Mouse (Mus musculus) testis, adult 2 months (tissue): ENCODE data around the gene Siae. TPM values are rescaled to one million over a fixed set of nuclear protein-coding genes. Genes with fewer than 3 reads are reported as not detected.

Experiments
- H3K27ac ChIP-seq: fragments of 200-500 bp; 2 replicates; pipeline ENCODE4 v1.5.1; 2012; ENCODE audit warnings: low read depth, low read length; ENCODE audit not compliant: control insufficient read depth, insufficient read depth
- H3K27me3 ChIP-seq: fragments of 200-500 bp; 2 replicates; pipeline ENCODE4 v1.6.1; 2012; ENCODE audit warnings: mild to moderate bottlenecking, low read length, moderate library complexity; ENCODE audit not compliant: control insufficient read depth, insufficient read depth
- H3K36me3 ChIP-seq: fragments of 200-500 bp; 2 replicates; pipeline ENCODE4 v1.6.1; 2012; ENCODE audit warnings: mild to moderate bottlenecking, low read length; ENCODE audit not compliant: control insufficient read depth, insufficient read depth
- H3K4me1 ChIP-seq: fragments of 200-500 bp; 2 replicates; pipeline ENCODE4 v1.6.1; 2012; ENCODE audit warnings: low read length; ENCODE audit not compliant: control insufficient read depth, insufficient read depth
- H3K4me3 ChIP-seq: fragments of 200-500 bp; 2 replicates; pipeline ENCODE4 v1.5.1; 2012; ENCODE audit warnings: low read depth, mild to moderate bottlenecking, low read length, moderate library complexity, mixed read lengths; ENCODE audit not compliant: control insufficient read depth
- CTCF ChIP-seq: fragments of 200-500 bp; IDR thresholded peaks from 2 replicates; pipeline ENCODE4 v1.5.1; 2012; ENCODE audit warnings: low read depth, mild to moderate bottlenecking, inconsistent platforms, low read length, moderate library complexity; ENCODE audit not compliant: control insufficient read depth, insufficient read depth, insufficient replicate concordance
- POLR2A ChIP-seq: fragments of 200-500 bp; IDR thresholded peaks from 2 replicates; pipeline ENCODE4 v1.6.1; 2012; ENCODE audit warnings: low read depth, mild to moderate bottlenecking, inconsistent platforms, low read length, moderate library complexity; ENCODE audit not compliant: control insufficient read depth
- polyA plus RNA-seq: library from polyadenylated mRNA; depleted of rRNA; stranded (reverse); fragments of >200 nt; gene quantifications from 2 replicates; pipeline ENCODE4 v1.2.3, GENCODE M21; 2012

Siae gene
- polyA plus RNA-seq, 1 experiment: 11.9 TPM

DNA sequence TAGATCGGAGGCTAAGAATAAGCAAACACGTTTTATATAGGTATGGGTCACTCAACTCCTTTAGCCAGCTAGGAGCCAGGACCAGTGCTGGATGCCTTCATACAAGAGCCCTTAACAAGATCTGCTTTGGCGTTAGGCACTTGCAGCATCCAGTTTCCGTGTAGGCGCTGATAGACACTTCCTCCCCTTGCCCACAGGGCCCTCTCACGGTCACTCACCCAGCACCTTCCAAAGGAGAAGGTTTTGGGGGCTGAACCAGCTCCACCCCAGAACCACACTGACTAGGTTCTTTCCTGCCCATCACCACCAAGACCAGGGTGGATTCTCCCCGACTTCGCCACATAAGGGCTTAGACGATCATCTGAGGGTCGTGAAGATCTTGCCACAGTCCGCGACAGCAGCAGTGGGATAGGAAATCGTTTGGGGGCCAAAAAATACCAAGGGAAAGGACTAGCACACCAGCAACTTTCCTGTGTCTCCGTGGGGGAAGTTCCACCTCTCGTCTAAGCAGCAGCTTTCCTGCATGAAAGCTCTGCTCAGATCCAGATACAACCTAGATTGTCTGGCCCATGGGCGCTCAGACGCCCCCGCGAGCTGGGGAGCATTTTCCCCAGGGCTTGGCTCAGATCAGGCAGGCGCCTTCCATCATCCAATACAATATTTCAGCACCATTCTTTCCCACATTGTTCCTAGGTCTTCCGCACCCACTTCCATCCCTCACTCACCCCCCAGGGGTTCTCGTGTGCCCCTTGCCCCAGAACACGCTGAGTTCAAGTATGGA lies 3.6 kb upstream of the Siae start:
- no peaks in the 10 kb centered on the region for H3K27me3 ChIP-seq
- no peak overlapping the region for H3K27ac ChIP-seq
- H3K36me3 ChIP-seq: no peaks in the 10 kb centered on the region
- peak overlapping the region; percentile 35 for H3K4me3 ChIP-seq
- TF ChIP-seq CTCF: no peak
- TF ChIP-seq POLR2A: no peak
- peaks cover 4% of the 10 kb centered on the region; the same call in 1 of the 2 replicates for H3K4me1 ChIP-seq

DNA sequence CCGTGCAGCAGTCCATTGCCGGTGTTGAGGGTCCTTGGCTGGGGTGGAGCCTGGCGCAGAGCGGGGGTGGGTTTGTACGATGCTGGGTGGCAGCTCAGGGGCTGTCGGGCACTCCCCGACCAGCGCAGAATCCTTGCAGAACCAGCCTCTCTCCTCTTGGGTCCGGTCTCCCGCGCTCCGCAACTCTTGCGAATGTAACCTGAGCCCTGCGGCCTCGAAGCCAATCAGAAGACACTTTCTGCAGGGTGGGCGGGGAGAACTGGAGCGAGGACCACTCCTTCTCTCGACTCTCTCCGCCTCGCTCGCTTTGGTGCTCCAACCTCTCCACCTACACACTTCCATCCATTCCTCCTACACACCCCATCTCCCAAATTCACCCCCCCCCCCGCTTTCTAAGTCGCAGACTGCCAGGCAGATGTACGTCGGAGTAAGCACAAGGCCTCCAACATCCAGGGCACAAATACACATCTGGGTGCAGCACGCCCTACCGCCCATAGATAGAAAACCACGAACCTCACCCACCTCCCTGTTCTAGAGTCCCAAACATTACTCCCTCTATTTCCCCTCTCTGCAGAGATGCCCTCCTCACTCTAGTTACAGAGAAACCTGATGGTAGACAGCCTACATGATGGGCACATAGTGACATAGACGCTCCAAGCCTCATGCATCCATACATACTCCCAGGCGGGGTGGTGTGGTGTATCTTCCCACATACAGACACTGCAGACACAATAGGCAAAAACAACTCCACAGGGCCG lies 2.8 kb upstream of the Siae start, which contains the start of gene Nrgn:
Gene Nrgn (minus strand): TSS at position 369 of the 758 bp plus-strand sequence.
- H3K4me1 ChIP-seq: peaks cover 4% of the 10 kb centered on the region; the same call in 1 of the 2 replicates
- no peaks in the 10 kb centered on the region for H3K36me3 ChIP-seq
- no peak within 1 kb of the TSS for H3K27ac ChIP-seq
- H3K4me3 ChIP-seq: peak within 1 kb of the TSS; percentile 35
- TF ChIP-seq POLR2A (no peak), CTCF (no peak)
- no peaks in the 10 kb centered on the region for H3K27me3 ChIP-seq

DNA sequence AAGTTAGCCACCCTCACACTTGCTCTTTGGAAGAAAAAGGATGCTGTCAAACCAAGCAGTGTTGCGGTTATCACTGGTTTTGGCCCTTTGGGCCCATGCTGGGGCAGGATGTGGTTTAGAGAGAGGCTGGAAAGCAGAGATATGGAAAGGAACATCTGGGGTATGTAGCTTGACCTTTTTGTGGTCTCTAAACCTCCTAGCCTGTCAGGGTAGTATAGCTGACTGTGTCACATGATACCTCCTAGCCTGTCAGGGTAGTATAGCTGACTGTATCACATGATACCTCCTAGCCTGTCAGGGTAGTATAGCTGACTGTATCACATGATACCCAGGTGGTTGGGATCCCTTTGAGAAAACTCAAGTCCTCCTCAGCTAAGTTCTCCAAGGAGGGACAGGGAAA lies 1.2 kb upstream of the Siae start:
- TF ChIP-seq POLR2A (no peak), CTCF (no peak)
- no peaks in the 10 kb centered on the region for H3K27me3 ChIP-seq

DNA sequence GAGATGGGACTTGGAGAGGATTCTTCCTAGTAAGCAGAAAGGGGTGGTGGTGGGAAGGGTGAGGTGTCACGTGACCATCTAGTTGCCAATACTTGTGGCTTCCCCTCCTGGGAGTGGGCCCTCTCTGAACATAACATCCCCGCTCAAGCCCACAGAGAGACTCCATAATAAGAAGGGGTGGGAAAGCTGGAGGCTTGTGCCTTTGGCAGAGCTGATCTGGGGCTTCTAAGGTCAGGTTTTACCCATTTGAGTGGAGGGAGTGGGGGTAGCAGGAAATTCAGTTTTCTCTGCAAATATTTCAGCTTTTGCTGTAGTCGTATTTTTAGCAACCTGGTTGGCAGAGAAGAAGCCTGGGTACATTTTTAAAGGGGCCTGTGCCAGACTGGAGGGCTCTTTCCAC lies 868 bp downstream of the Siae start:
- Histone ChIP-seq H3K27me3 (no peaks in the 10 kb centered on the region), H3K4me3 (no peak overlapping the region), H3K27ac (no peak overlapping the region), H3K36me3 (no peaks in the 10 kb centered on the region), H3K4me1 (peaks cover 4% of the 10 kb centered on the region; the same call in 1 of the 2 replicates)
- no peak for TF ChIP-seq CTCF
- no peak for TF ChIP-seq POLR2A

More for the DNA sequence above, 1.2 kb upstream of the Siae start:
- no peak overlapping the region for H3K27ac ChIP-seq
- H3K4me3 ChIP-seq: no peak overlapping the region
- H3K4me1 ChIP-seq: peaks cover 4% of the 10 kb centered on the region; the same call in 1 of the 2 replicates
- H3K36me3 ChIP-seq: no peaks in the 10 kb centered on the region

DNA sequence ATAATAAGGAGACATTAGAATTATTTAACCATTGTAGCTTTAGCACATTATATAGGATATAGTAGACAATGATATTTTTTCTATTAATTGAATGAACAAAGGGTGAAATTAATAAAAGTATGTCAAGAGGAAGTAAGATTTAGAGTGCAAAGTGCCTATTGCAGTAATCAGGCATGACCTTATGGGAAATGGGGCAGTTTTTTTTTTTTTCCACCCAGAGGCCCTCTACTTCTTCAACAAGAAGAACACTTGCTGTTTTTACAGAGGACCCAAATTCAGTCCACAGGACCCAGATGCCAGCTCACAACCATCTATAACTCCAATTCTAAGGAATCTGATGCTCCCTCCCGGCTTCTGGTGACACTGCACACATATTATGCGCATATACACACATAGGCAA lies 5.1 kb downstream of the Siae start:
- TF ChIP-seq POLR2A (no peak), CTCF (no peak)
- Histone ChIP-seq H3K27me3 (no peaks in the 10 kb centered on the region), H3K4me1 (no peaks in the 10 kb centered on the region), H3K27ac (no peak overlapping the region), H3K4me3 (no peak overlapping the region), H3K36me3 (no peaks in the 10 kb centered on the region)

DNA sequence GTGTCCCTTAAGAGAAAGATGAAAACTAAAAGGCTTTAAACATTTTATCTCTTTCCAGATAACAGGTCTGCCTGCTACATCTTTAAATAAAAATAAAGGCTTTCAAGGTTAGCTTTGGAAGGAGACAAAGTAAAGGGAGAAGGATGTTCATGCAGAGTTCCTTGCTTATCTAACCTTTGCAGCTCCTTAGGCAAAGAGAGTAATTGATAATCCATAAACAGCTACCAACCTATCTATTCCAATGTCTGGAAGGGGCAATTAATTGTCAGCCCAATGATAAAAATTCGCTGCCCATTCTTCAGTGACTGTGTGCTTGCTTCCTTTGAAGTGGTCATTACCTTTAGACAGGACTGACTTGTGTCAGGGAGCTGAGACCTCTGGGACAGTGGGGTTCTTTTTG lies 8.3 kb downstream of the Siae start:
- TF ChIP-seq CTCF (no peak), POLR2A (no peak)

DNA sequence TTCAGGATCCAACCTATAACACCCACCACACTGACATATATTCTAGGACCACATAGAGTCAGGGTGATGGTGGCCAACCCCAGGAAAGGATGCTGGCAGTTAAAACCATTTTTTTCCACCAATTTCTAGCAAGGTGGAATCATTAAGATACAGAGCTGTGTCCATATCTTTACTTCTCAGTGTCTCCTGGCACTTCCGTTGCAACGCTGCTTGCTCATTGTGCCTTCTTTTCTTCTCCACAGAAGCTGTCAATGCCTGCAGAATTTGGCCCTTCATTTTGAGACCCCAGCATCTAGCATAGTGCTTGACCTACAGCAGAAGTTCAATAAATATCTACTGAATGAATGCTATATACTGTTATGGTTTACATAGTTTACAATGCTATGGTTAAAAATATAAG lies 11.5 kb downstream of the Siae start:
- Histone ChIP-seq H3K36me3 (no peaks in the 10 kb centered on the region), H3K4me1 (peaks cover 2% of the 10 kb centered on the region; the same call in 1 of the 2 replicates), H3K4me3 (no peak overlapping the region), H3K27ac (no peak overlapping the region), H3K27me3 (no peaks in the 10 kb centered on the region)
- TF ChIP-seq CTCF (no peak), POLR2A (no peak)

More for the DNA sequence above, 8.3 kb downstream of the Siae start:
- Histone ChIP-seq H3K27ac (no peak overlapping the region), H3K4me1 (peaks cover 2% of the 10 kb centered on the region; the same call in 1 of the 2 replicates), H3K36me3 (no peaks in the 10 kb centered on the region), H3K27me3 (no peaks in the 10 kb centered on the region), H3K4me3 (no peak overlapping the region)
